Mouse (Mus musculus) lung, postnatal 36 days (tissue): ENCODE results near the gene Cyp4a12a.
"Not testable (repeated sequence)": the region's sequence is repeated elsewhere in the genome, so short reads cannot be mapped to it uniquely, and the experiment has no call there.

ENCODE experiments used
- DNase-seq: peaks from one replicate; pipeline ENCODE4 v3.0.0; 2022; ENCODE audit warnings: mixed read lengths

Cyp4a12a gene

DNA sequence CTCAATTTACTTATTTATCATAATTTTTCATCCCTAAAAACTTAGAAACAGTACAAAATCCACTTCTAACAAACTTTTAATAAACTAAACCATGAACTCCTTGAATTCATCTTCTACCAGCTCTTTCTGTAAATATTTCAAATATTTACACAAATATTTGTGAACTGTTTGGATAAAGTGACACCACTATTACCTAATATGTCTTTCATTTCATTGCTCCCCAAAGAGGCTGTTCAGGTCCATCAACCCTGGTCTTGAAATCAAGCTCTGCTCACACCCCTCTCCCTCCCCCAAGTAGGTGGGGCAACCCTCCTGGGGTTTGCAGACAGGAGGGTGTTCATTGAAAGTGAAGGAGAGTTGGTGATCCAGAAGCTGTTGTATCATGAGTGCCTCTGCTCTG is at the start of gene Cyp4a12a:
Gene Cyp4a12a, plus strand, starts transcription at position 301 of the 400 bp plus-strand sequence.
- DNase-seq: not testable (repeated sequence)

DNA sequence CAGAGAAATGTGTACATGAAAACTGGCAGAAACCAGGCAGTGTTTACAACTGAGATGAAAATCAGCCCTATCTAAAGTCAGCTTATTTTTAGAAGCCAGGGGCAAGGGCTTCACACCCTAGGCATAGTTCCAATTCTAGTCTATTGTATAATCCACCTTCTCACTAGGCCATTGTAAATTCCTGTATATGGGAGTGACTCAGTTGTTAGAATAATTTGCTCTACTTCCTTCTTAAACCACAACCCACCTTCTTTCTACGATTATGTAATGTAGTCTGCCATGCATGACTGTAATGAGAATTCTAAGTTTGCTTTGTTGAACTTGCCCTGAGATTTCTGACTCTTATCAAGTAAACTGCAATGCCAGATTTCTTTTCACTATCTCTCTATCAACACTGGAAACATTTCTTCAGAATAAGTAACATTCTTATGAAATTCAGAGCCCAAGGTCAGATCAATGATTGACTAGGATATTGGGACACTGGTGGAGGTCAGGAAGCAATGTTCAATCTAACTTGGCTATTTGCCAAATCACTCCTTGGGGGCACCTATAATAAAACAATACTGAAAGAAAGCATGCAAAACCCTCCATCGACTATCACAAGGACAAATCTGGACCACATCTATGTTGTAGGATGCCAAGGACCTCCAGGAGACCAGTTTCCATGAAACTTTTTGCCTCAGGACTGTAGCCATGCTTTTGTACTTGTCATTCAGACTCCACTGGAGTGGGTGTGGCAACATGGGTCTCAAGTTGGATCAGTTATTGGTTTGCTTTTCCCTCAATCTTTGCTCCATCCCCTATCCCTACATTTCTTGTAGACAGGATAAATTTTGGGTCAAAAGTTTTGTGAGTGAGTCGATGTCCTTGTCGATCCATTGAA is 33.9 kb upstream of the Cyp4a12a start:
- DNase-seq: not testable (repeated sequence)

DNA sequence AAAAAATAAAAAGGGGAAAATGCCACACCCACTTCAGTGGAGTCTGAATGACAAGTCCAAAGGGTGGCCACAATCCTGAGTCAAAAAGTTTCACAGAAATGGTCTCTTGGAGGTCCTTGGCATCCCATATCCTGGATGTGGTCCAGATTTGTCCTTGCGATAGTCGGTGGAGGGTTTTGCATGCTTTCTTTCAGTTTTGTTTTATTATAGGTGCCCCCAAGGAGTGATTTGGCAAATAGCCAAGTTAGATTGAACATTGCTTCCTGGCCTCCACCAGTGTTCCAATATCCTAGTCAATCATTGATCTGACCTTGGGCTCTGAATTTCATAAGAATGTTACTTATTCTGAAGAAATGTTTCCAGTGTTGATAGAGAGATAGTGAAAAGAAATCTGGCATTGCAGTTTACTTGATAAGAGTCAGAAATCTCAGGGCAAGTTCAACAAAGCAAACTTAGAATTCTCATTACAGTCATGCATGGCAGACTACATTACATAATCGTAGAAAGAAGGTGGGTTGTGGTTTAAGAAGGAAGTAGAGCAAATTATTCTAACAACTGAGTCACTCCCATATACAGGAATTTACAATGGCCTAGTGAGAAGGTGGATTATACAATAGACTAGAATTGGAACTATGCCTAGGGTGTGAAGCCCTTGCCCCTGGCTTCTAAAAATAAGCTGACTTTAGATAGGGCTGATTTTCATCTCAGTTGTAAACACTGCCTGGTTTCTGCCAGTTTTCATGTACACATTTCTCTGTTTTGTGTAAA is 20.4 kb upstream of the Cyp4a12a start:
- DNase-seq: not testable (repeated sequence)

DNA sequence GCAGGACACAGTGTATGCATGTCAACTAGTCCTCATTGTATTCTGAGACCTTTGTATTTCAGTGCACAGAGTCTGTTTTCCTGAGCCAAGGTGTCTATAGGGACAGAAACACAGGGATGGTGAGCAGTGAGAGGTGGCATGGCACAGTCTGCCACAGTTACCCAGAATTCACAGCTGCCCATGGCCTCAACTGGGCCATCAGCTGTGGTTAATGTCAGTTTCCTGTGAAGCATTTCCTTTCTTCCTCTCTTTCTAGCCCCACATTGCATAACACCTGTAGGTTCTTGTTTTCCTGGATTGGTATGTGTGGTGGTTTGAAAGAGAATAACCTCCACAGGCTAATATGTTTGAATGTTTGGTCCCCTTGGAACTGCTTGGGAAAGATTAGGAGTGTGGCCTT is 18.5 kb upstream of the Cyp4a12a start:
- no peak for DNase-seq

DNA sequence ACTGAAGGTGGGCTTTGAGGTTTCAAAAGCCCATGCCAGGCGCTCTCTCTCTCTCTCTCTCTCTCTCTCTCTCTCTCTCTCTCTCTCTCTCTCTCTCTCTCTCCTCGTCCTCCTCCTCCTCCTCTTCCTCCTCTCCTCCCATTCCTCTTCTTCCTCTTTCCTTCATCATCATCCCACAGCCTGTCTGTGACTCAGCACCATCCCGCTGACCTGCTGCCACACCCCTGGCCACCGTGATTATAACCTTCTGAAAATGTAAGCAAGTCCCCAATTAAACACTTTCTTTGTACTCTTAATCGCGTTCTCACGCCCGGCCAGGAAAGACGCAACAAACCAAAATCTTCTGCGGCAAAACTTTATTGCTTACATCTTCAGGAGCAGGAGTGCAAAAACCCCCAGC is 18.1 kb upstream of the Cyp4a12a start:
- DNase-seq: not testable (repeated sequence)

DNA sequence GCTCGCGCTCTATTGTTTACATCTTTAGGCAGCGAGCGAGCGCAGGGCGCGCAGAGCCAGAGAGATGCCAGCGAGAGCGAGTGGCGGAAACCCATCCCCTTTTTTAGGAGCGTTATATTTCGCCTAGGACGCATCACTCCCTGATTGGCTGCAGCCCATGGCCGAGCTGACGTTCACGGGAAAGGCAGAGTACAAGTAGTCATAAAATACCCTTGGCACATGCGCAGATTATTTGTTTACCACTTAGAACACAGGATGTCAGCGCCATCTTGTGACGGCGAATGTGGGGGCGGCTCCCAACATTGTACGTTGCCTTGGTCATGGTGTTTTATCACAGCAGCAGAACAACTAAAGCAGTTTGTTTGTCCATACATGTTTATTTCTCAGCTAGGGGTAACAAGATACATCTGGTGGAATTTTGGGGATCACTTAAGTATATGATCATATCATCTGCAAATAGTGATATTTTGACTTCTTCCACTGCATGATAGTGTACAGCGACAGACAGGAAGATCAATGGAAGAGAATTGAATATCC is 17.5 kb upstream of the Cyp4a12a start:
- not testable (repeated sequence) for DNase-seq

DNA sequence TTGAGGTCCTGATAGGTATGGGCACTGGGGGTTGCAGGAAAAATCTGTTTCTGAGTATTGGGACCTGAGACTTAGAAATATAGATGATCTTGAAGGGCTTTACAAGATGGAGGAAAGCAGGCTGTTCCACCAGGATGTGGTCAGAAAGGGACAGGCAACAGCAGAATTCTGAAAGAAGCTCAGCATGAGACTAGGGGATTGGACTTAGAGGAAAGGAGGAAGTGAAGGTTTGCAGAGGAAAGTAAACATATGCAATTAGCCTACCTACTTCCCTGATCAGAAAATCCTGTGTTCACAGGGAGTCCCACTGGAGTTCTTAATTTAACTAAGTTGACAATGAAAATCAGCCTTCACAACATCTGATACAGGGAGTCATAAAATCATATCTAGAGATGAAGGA is 26.9 kb downstream of the Cyp4a12a start:
- DNase-seq: not testable (repeated sequence)

DNA sequence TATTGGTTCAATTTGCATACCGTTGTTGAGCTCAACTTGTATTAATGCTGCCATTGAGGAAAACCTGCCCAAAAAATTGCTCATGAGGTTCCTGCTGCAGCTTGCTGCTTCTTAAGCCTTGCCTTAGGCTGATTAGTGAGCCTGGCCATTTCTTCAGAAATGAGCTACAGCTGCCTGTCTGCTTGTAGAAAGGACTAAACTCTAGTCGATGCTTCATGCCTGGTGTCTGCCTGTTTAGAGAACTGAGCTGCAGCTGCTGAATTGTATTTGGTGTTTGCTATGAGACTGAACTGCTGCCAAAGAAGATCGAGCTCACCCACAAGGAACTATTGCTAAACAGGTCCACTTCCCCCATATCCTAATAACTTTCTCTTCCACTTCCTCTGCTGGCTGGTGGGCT is 66.8 kb downstream of the Cyp4a12a start:
- not testable (repeated sequence) for DNase-seq

DNA sequence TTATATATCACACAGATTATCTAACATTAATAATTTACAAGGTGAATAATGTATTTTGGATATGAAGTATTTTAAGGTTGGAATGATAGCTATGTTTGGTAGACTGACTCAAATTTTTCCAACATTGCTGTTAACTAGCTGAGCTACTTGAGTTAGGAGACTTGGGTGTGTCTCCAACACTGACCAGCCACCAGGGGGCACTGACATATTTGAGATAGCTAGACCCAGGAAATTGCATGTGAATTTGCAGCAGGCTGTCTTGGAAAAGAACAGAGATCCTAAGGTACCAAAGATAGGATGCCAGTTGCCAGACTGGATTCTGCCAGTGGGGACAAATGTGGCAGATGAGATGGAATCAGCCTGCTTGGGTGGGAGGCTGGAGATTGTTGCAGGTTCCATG is 69.2 kb downstream of the Cyp4a12a start:
- DNase-seq: peak; percentile 10
